Mouse (Mus musculus) forebrain, embryonic 16.5 days (tissue): Measurements from ENCODE around the gene Fam171a2. TPM values are rescaled to one million over a fixed set of nuclear protein-coding genes. Genes with fewer than 3 reads are reported as not detected.
A peak's percentile ranks its signal among the peaks of the same experiment; 100 is the strongest.

Source experiments
- ATAC-seq: fragments of 200-750 bp; cut with Nextera tagmentation; 2 replicates; pipeline ENCODE4 v1.8.0; 2017; ENCODE audit warnings: mild to moderate bottlenecking, moderate library complexity
- H3K27ac ChIP-seq: fragments of 300-500 bp; sonication (generic); 2 replicates; pipeline ENCODE4 v1.5.1; 2014; ENCODE audit warnings: low read length, control low read depth
- H3K27me3 ChIP-seq: fragments of 300-500 bp; sonication (generic); replicated peaks from 2 replicates; pipeline ENCODE4 v1.6.1; 2014; ENCODE audit warnings: low read length; ENCODE audit not compliant: control insufficient read depth, insufficient read depth
- H3K36me3 ChIP-seq: fragments of 300-500 bp; sonication (generic); 2 replicates; pipeline ENCODE4 v1.6.1; 2014; ENCODE audit not compliant: control insufficient read depth, insufficient read depth
- H3K4me1 ChIP-seq: fragments of 300-500 bp; sonication (generic); replicated peaks from 2 replicates; pipeline ENCODE4 v1.6.1; 2014; ENCODE audit warnings: low read length; ENCODE audit not compliant: control insufficient read depth, insufficient read depth
- H3K4me2 ChIP-seq: fragments of 300-500 bp; sonication (generic); 2 replicates; pipeline ENCODE4 v1.6.1; 2014; ENCODE audit warnings: mild to moderate bottlenecking, low read length, control low read depth
- H3K4me3 ChIP-seq: fragments of 300-500 bp; sonication (generic); replicated peaks from 2 replicates; pipeline ENCODE4 v1.5.1; 2014; ENCODE audit warnings: mild to moderate bottlenecking, low read length, control low read depth
- H3K9ac ChIP-seq: fragments of 300-500 bp; sonication (generic); replicated peaks from 2 replicates; pipeline ENCODE4 v1.6.1; 2014; ENCODE audit warnings: low read depth, low read length, control low read depth
- H3K9me3 ChIP-seq: fragments of 300-500 bp; sonication (generic); 2 replicates; pipeline ENCODE4 v1.6.1; 2016; ENCODE audit warnings: low read length; ENCODE audit not compliant: control insufficient read depth
- WGBS: fragments of 180-500 bp; shearing (Covaris S2); extraction: QIAGEN DNeasy Blood & Tissue Kit; methylation state at CpG from one replicate; pipeline ENCODE4 v1.1.7; 2014; 5-methylcytosine and 5-hydroxymethylcytosine counted together
- polyA plus RNA-seq: library from polyadenylated mRNA; unstranded; fragments of >200 nt; fragmentation: Nextera tagmentation; extraction: Ambion mirVana; gene quantifications from 2 replicates; pipeline ENCODE4 v1.2.1, GENCODE M21; 2015

Fam171a2 gene
- polyA plus RNA-seq, 1 experiment from 2014 or later = 17.8 TPM

- H3K9ac ChIP-seq = no peak overlapping the region
- H3K9me3 ChIP-seq = no peaks in the 10 kb centered on the region
- H3K4me3 ChIP-seq = no peak overlapping the region
- no peak overlapping the region for H3K27ac ChIP-seq
- 66% methylated on average over 16 of the region's 16 CpGs for WGBS
- no peaks in the 10 kb centered on the region for H3K27me3 ChIP-seq
- peaks cover 23% of the 10 kb centered on the region for H3K4me1 ChIP-seq
- no peaks in the 10 kb centered on the region; the same call in 1 of the 2 replicates for H3K36me3 ChIP-seq
- H3K4me2 ChIP-seq = no peak overlapping the region
- no peak for ATAC-seq
Measured at GRCm38 (mm10) chr11:102432115-102432843, 15.2 kb downstream of the Fam171a2 start.

DNA sequence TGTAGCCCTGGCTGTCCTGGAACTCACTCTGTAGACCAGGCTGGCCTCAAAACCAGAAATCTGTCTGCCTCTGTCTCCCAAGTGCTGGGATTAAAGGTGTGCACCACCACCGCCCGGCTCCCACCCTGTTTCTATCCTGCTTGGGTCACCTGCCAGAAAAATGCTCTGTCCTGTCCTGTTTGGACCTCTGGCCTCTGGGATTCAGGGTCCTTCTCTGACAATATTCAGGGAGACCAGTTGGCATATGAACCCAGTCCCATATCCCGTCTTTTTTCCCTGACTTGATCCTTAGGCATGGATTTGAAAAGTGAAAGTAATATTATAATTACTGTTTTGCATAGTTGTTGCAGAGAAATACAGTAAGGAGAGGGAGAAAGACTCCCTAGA, 15.8 kb downstream of the Fam171a2 start:
- ATAC-seq = no peak
- no peak overlapping the region for H3K4me2 ChIP-seq
- no peak overlapping the region for H3K27ac ChIP-seq
- H3K36me3 ChIP-seq = no peaks in the 10 kb centered on the region; the same call in 1 of the 2 replicates
- H3K9me3 ChIP-seq = no peaks in the 10 kb centered on the region
- 78% methylated on average over 3 of the region's 3 CpGs for WGBS
- no peak overlapping the region for H3K9ac ChIP-seq
- H3K4me1 ChIP-seq = peaks cover 18% of the 10 kb centered on the region
- no peak overlapping the region for H3K4me3 ChIP-seq
- H3K27me3 ChIP-seq = no peaks in the 10 kb centered on the region

DNA sequence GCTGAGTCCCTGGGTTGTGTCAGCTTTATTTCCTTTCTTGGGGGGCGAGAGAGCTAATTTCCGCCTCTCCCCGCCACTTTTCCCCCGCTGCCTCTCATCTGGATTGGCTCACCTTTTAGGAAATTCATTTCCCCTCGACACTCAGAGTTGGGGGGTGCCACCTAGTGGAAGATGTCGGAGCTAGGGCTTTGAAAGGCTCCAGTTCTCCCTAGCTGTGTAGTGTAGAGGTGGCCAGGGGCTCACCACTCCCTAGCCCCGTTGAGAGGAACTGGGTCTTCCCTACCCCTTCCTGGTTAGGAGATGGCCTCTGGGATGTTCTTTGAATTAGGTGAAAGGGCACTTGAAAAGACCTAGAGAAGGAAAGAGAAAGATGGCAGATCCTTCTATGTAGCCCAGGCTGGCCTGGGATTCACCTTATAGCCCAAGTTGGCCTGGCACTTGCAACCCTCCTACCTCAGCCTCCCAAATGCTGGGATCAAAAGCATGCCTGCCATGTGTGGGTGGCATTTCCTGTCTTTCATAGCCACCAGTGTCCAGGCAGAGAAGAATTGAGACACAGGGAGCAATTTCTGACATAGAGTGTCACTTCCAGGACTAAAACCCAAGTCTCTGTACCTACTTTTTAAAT, 16.4 kb downstream of the Fam171a2 start:
- no peaks in the 10 kb centered on the region for H3K9me3 ChIP-seq
- peak overlapping the region; percentile 67 for H3K9ac ChIP-seq
- 0% methylated on average over 7 of the region's 7 CpGs for WGBS
- H3K27ac ChIP-seq = peak overlapping the region; percentile 49
- peaks cover 18% of the 10 kb centered on the region for H3K4me1 ChIP-seq
- H3K36me3 ChIP-seq = no peaks in the 10 kb centered on the region; the same call in 1 of the 2 replicates
- H3K4me3 ChIP-seq = peak overlapping the region; percentile 78
- peak overlapping the region; percentile 99 for H3K4me2 ChIP-seq
- no peaks in the 10 kb centered on the region for H3K27me3 ChIP-seq
- ATAC-seq = peak; percentile 39

- peaks cover 18% of the 10 kb centered on the region for H3K4me1 ChIP-seq
- ATAC-seq = peak; percentile 95
- WGBS = under 1% methylated on average over 29 of the region's 29 CpGs
- peak within 1 kb of the TSS; percentile 99 for H3K4me2 ChIP-seq
- peak within 1 kb of the TSS; percentile 78 for H3K4me3 ChIP-seq
- no peaks in the 10 kb centered on the region for H3K9me3 ChIP-seq
- H3K36me3 ChIP-seq = no peaks in the 10 kb centered on the region; the same call in 1 of the 2 replicates
- H3K9ac ChIP-seq = peak within 1 kb of the TSS; percentile 67
- no peaks in the 10 kb centered on the region for H3K27me3 ChIP-seq
- peak within 1 kb of the TSS; percentile 49 for H3K27ac ChIP-seq
Measured at GRCm38 (mm10) chr11:102430121-102431017, 17.1 kb downstream of the Fam171a2 start, which contains the start of gene Grn. Grn (plus strand) TSS chr11:102430315.

- H3K27me3 ChIP-seq = no peaks in the 10 kb centered on the region
- H3K27ac ChIP-seq = peak overlapping the region; percentile 44; the same call in 1 of the 2 replicates
- peak overlapping the region; percentile 99 for H3K4me2 ChIP-seq
- WGBS = 52% methylated on average over 3 of the region's 3 CpGs
- peak overlapping the region; percentile 67 for H3K9ac ChIP-seq
- peak overlapping the region; percentile 78 for H3K4me3 ChIP-seq
- ATAC-seq = no peak
- no peaks in the 10 kb centered on the region for H3K36me3 ChIP-seq
- no peaks in the 10 kb centered on the region for H3K9me3 ChIP-seq
- peaks cover 18% of the 10 kb centered on the region for H3K4me1 ChIP-seq
Measured at GRCm38 (mm10) chr11:102429551-102429950, 17.9 kb downstream of the Fam171a2 start.

DNA sequence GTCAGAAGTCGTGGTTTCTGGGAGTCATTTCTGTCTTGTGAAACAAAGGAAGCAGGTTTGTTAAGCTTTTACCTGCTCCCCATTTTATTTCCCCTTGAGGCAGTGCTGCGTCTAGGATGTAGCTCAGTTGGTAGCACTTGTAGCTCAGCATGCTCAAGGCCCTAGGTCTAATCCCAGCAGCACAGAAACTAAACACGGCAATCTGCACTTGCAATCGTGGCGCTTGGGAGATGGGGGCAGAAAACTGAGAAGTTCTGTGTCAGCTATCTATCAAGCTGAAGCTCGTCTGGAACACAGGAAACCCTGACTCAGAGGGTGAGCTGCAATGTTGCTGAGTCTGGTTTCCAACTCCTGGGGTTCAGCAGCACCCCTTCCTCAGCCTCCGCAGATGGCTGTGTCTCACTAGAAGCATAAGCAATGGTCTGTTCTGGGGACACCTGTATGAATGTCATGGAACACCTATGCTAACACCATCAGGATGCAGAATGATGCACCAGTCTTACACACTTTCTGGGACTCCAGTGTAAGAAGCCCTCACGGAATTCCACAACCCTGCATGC, 18.4 kb downstream of the Fam171a2 start:
- H3K9ac ChIP-seq = no peak overlapping the region

DNA sequence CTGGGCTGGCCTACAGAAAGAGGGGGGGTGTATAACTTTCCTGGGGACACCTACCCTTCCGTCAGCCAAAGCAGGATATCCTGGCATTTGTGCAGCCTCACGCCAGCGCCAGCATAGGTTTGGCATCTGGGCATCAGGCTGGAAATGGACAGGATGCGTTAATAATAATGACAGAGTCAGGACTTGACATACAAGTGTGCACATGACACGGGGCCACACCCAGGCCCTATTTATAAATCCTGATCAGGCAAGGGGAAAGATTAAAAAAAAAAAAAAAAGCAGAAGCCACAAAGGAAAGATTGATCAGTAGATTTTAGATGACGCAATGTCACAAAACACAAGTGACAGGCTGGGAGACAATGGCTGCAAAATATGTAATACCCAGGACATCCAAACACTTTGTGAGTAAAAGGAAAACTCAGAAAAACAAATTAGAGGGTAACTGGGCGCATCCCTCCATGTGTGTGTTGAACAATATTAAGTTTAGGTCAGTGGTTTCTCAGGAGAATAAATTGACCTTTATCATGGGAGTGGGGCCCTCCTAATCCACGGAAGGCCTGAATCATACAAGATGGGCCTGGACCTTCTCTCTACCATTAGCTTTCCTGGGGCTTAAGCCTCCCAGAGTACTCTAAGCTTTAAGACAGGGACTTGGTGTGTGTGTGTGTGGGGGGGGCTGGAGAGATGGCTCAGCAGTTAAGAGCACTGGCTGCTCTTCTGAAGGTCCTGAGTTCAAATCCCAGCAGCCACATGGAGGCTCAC, 21.7 kb downstream of the Fam171a2 start:
- H3K27ac ChIP-seq = no peak overlapping the region
- 83% methylated on average over 8 of the region's 8 CpGs for WGBS
- no peaks in the 10 kb centered on the region for H3K36me3 ChIP-seq
- no peak overlapping the region for H3K4me3 ChIP-seq
- H3K4me1 ChIP-seq = peaks cover 9% of the 10 kb centered on the region
- H3K9ac ChIP-seq = no peak overlapping the region
- H3K4me2 ChIP-seq = no peak overlapping the region
- H3K9me3 ChIP-seq = no peaks in the 10 kb centered on the region
- no peak for ATAC-seq
- no peaks in the 10 kb centered on the region for H3K27me3 ChIP-seq

More for the DNA sequence above, 18.4 kb downstream of the Fam171a2 start:
- no peaks in the 10 kb centered on the region for H3K27me3 ChIP-seq
- ATAC-seq = no peak
- H3K9me3 ChIP-seq = no peaks in the 10 kb centered on the region
- H3K27ac ChIP-seq = no peak overlapping the region
- H3K36me3 ChIP-seq = no peaks in the 10 kb centered on the region
- no peak overlapping the region for H3K4me2 ChIP-seq
- peaks cover 15% of the 10 kb centered on the region for H3K4me1 ChIP-seq
- no peak overlapping the region for H3K4me3 ChIP-seq
- 64% methylated on average over 8 of the region's 8 CpGs for WGBS

- no peaks in the 10 kb centered on the region for H3K36me3 ChIP-seq
- no peak overlapping the region for H3K4me3 ChIP-seq
- no peak overlapping the region for H3K27ac ChIP-seq
- H3K9me3 ChIP-seq = no peaks in the 10 kb centered on the region
- no peak for ATAC-seq
- H3K9ac ChIP-seq = no peak overlapping the region
- H3K27me3 ChIP-seq = no peaks in the 10 kb centered on the region
- peaks cover 3% of the 10 kb centered on the region for H3K4me1 ChIP-seq
- WGBS = 76% methylated on average over 6 of the region's 6 CpGs
- H3K4me2 ChIP-seq = no peak overlapping the region
Measured at GRCm38 (mm10) chr11:102424666-102425065, 22.8 kb downstream of the Fam171a2 start.
